Mouse (Mus musculus) C2C12 (cell line): ENCODE results near the gene Hs3st1. TPM values are rescaled to one million over a fixed set of nuclear protein-coding genes. Genes with fewer than 3 reads are reported as not detected.
"Not testable (repeated sequence)": the region's sequence is repeated elsewhere in the genome, so short reads cannot be mapped to it uniquely, and the experiment has no call there.

ENCODE experiments used
- H3K27me3 ChIP-seq: one replicate; pipeline ENCODE4 v1.6.1; 2011; ENCODE audit not compliant: control insufficient read depth, insufficient read depth, insufficient read length
- H3K36me3 ChIP-seq: one replicate; pipeline ENCODE4 v1.6.1; 2011; ENCODE audit not compliant: control insufficient read depth, insufficient read depth
- H3K4me3 ChIP-seq: one replicate; pipeline ENCODE4 v1.5.1; 2011; ENCODE audit warnings: mild to moderate bottlenecking, control low read depth; ENCODE audit not compliant: poor library complexity, insufficient read depth, severe bottlenecking
- H3K79me2 ChIP-seq: one replicate; pipeline ENCODE4 v1.6.1; 2011; ENCODE audit not compliant: control insufficient read depth, insufficient read depth
- H3K79me3 ChIP-seq: one replicate; pipeline ENCODE4 v1.6.1; 2011; ENCODE audit warnings: low read depth, control low read depth
- H3ac ChIP-seq: one replicate; pipeline ENCODE3; 2011; ENCODE audit warnings: low read depth; ENCODE audit not compliant: control insufficient read depth, insufficient read length
- CEBPB ChIP-seq: IDR thresholded peaks from one replicate; pipeline ENCODE4 v1.6.1; 2011; ENCODE audit warnings: low read depth, mild to moderate bottlenecking, control low read depth, moderate library complexity
- CTCF ChIP-seq: IDR thresholded peaks from one replicate; pipeline ENCODE4 v1.5.1; 2011; ENCODE audit not compliant: control insufficient read depth, insufficient read depth, insufficient read length
- FOSL1 ChIP-seq: IDR thresholded peaks from one replicate; pipeline ENCODE4 v1.8.0; 2011; ENCODE audit warnings: mild to moderate bottlenecking, low read length; ENCODE audit not compliant: poor library complexity, insufficient read depth, severe bottlenecking
- MAX ChIP-seq: IDR thresholded peaks from one replicate; pipeline ENCODE4 v1.6.1; 2011; ENCODE audit warnings: mild to moderate bottlenecking, control low read depth
- MYOD1 ChIP-seq: IDR thresholded peaks from one replicate; pipeline ENCODE4 v1.6.1; 2011; ENCODE audit warnings: low read depth; ENCODE audit not compliant: control insufficient read depth, insufficient read length
- MYOG ChIP-seq: IDR thresholded peaks from one replicate; pipeline ENCODE4 v1.6.1; 2011; ENCODE audit not compliant: control insufficient read depth, insufficient read length; ENCODE audit errors: extremely low read depth
- USF1 ChIP-seq: IDR thresholded peaks from one replicate; pipeline ENCODE4 v1.6.1; 2011; ENCODE audit warnings: low read depth, mild to moderate bottlenecking, control low read depth, moderate library complexity
- long read RNA-seq, 2 experiments: library from polyadenylated mRNA; unstranded; transcript quantifications; one replicate each; pipeline ENCODE4 v2.0.0; 2019 to 2020
- polyA plus RNA-seq: library from polyadenylated mRNA; unstranded; fragments of >200 nt; fragmentation: generic; extraction: Trizol; gene quantifications from one replicate; pipeline ENCODE4 v1.2.1, GENCODE M21; 2012; ENCODE audit warnings: missing spikeins

Gene Hs3st1
- 2.1 TPM for polyA plus RNA-seq
- long read RNA-seq, experiment 1, transcript Hs3st1-201 (2 exons, 1,684 nt): major isoform, 11 of 13 reads
- long read RNA-seq, experiment 1, partial matches to known transcripts: 0 of 13 reads
- long read RNA-seq, experiment 1, other reads (novel, unspliced or antisense): 2 of 13 reads
- long read RNA-seq, experiment 2, partial matches to known transcripts: 0 of 2 reads
- long read RNA-seq, experiment 2, other reads (novel, unspliced or antisense): 0 of 2 reads

DNA sequence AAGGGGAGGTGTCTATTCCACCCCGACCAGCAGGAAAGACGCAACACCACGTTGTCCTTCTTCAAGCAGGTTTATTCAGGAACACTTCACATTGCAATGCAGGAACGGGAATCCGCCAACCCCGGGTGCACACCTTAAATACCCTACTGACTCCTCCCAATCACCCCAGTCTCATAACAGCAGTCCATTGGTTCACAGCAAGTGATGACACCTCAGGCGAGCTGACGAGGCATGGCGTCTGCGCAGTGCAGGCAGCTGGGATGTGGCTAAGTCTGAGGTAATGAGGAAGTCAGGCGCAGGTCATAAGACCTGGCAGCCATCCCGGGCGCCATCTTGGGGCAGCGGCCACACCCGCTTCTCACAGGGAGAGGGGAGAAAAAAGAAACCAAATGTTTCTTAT lies at the start of gene Hs3st1:
Gene Hs3st1, minus strand, starts transcription at position 101 of the 400 bp plus-strand sequence.
- not testable (repeated sequence) for H3K36me3 ChIP-seq, H3K27me3 ChIP-seq, H3ac ChIP-seq, H3K79me2 ChIP-seq, H3K79me3 ChIP-seq, H3K4me3 ChIP-seq

DNA sequence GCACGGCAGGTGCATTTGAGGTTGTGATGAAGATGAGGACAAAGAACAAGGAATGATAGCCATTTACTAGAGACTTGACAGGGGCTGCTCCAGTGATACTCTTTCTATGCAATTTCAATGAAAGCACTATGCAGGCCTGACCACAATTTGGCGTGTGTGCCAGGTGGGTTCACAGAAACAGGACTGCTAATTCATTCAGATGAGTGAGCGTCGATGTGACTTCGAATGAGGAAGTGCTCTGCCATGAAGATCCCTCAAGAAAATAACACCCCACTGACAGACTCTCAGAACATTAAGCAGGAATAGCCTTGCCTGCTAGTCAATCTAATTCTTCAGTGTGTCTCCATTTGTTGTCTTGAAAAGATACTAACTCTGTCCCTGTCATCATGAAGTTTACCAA lies 49.4 kb upstream of the Hs3st1 start:
- H3K36me3 ChIP-seq: no peaks in the 10 kb centered on the region
- H3K79me3 ChIP-seq: no peaks in the 10 kb centered on the region
- H3K27me3 ChIP-seq: no peaks in the 10 kb centered on the region
- H3ac ChIP-seq: no peak overlapping the region
- TF ChIP-seq USF1: no peak
- no peak overlapping the region for H3K4me3 ChIP-seq
- H3K79me2 ChIP-seq: no peaks in the 10 kb centered on the region

- Histone ChIP-seq H3K36me3 (no peaks in the 10 kb centered on the region), H3ac (no peak overlapping the region), H3K79me3 (no peaks in the 10 kb centered on the region), H3K79me2 (no peaks in the 10 kb centered on the region), H3K27me3 (no peaks in the 10 kb centered on the region), H3K4me3 (no peak overlapping the region)
- TF ChIP-seq CEBPB (no peak), MYOD1 (no peak)
Measured at GRCm38 (mm10) chr5:39803941-39804340, 48.7 kb upstream of the Hs3st1 start.

DNA sequence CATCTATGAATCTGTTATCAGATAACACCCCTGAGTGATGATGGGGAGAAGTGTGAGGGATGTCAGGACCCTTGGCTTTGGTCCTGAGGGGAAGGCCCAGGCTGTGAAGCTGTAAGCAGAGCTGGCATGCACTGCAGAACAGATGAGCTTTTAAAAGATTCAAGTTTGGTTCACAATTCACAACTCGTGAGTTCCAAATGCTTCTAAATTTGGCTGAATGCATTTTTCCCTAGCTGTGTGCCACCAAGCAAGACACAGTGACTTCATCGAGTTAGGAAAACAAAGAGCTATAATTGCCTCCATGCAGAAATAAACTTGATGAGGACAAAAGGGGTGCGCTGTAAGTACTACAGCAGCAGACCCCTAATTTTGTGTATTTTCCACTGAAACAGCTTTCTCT lies 48.2 kb upstream of the Hs3st1 start:
- Histone ChIP-seq H3K79me2 (no peaks in the 10 kb centered on the region), H3K27me3 (no peaks in the 10 kb centered on the region), H3ac (no peak overlapping the region), H3K4me3 (no peak overlapping the region), H3K79me3 (no peaks in the 10 kb centered on the region), H3K36me3 (no peaks in the 10 kb centered on the region)
- TF ChIP-seq MYOD1 (no peak), CEBPB (no peak), MAX (no peak), CTCF (no peak), FOSL1 (no peak), USF1 (no peak), MYOG (no peak)

- Histone ChIP-seq H3K79me3 (no peaks in the 10 kb centered on the region), H3K27me3 (no peaks in the 10 kb centered on the region), H3K36me3 (no peaks in the 10 kb centered on the region), H3ac (no peak overlapping the region), H3K4me3 (no peak overlapping the region), H3K79me2 (no peaks in the 10 kb centered on the region)
- TF ChIP-seq MYOD1 (no peak), MYOG (no peak), FOSL1 (no peak), MAX (no peak), USF1 (no peak), CEBPB (no peak), CTCF (no peak)
Measured at GRCm38 (mm10) chr5:39802110-39802509, 46.8 kb upstream of the Hs3st1 start.

- Histone ChIP-seq H3K79me3 (no peaks in the 10 kb centered on the region), H3ac (no peak overlapping the region), H3K27me3 (no peaks in the 10 kb centered on the region), H3K36me3 (no peaks in the 10 kb centered on the region), H3K4me3 (no peak overlapping the region), H3K79me2 (no peaks in the 10 kb centered on the region)
- TF ChIP-seq MYOG (no peak), MYOD1 (no peak), CTCF (no peak), CEBPB (no peak), USF1 (no peak), FOSL1 (no peak), MAX (no peak)
Measured at GRCm38 (mm10) chr5:39777094-39777710, 21.9 kb upstream of the Hs3st1 start.
